Mouse (Mus musculus): ENCODE results near the gene Tcea3. TPM values are rescaled to one million over a fixed set of nuclear protein-coding genes. Genes with fewer than 3 reads are reported as not detected.
A peak's percentile ranks its signal among the peaks of the same experiment; 100 is the strongest.

Tcea3 gene
- polyA plus RNA-seq, 1 experiment, result 57.1 TPM

DNA sequence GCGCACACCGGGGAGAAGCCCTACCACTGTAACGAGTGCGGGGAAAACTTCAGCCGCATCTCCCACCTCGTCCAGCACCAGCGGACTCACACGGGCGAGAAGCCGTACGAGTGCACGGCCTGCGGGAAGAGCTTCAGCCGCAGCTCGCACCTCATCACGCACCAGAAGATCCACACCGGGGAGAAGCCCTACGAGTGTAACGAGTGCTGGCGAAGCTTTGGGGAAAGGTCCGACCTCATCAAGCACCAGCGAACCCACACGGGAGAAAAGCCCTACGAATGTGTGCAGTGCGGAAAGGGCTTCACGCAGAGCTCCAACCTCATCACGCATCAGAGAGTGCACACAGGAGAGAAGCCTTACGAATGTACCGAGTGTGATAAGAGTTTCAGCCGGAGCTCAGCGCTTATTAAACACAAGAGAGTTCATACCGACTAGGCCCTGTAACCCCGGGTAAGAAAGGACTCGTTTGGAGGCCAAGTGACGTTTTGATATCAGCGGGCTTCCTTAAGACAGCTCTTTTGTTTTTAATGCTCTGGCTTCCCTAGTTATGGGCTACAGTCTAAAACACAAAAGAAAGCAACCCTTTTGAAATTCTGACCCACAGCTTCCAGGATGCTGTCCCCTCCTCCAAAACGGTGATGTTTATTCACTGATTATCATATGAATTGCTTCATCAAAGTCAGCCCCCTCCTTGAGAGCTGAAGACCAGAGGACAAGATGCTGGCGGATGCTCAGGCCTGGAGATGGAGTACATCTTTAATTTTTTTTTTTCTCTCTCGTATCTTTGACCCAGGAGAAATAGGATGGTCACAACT is 43.5 kb downstream of the Tcea3 start:
- Histone ChIP-seq H3K9me3 (replicated peaks; ENCODE audit: control insufficient read depth, insufficient read depth, low read length, poor library complexity, severe bottlenecking) (no peaks in the 10 kb centered on the region), H3K4me1 (ENCODE audit: control insufficient read depth, insufficient read depth, low read length) (no peaks in the 10 kb centered on the region), H3K27me3 (ENCODE audit: control insufficient read depth, insufficient read depth, low read length, poor library complexity, severe bottlenecking) (no peaks in the 10 kb centered on the region), H3K27ac (ENCODE audit: insufficient read depth, low read length) (no peak overlapping the region), H3K9ac (ENCODE audit: low read depth, poor library complexity, severe bottlenecking) (peak overlapping the region; percentile 7; the same call in 1 of the 2 replicates), H3K36me3 (ENCODE audit: control insufficient read depth, insufficient read depth, low read length, poor library complexity, severe bottlenecking) (no peaks in the 10 kb centered on the region), H3K4me3 (ENCODE audit: low read depth, low read length) (peak overlapping the region; percentile 39)
- TF ChIP-seq EP300 (IDR thresholded peaks at IDR 0.05; ENCODE audit: insufficient read depth, low read depth, low read length) (no peak), CTCF (IDR thresholded peaks at IDR 0.05; ENCODE audit: low read depth, low read length) (no peak), POLR2A (IDR thresholded peaks at IDR 0.05; ENCODE audit: insufficient read depth, low read length) (no peak)

DNA sequence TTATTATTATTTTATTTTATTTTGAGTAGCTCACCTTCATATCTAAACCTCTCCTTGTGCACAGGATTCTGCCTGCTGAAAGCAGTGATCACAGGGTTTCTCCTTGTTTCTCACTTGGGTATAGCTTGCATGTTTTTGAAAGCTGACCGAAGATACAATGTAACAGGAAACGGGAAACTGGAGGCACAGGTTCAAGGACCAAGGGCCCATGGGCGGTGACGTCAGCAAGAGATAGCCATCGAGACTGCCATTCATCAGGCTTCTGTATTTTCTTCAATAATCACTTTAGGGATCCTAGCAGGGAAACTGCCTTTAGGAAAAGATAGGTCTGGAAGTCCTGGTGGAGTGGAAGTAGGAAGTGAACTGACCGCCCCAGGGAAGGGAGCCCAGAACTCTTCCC is 44.2 kb downstream of the Tcea3 start:
- H3K9ac ChIP-seq (ENCODE audit: low read depth, poor library complexity, severe bottlenecking), result no peak overlapping the region
- H3K36me3 ChIP-seq (ENCODE audit: control insufficient read depth, insufficient read depth, low read length, poor library complexity, severe bottlenecking), result no peaks in the 10 kb centered on the region
- TF ChIP-seq CTCF (IDR thresholded peaks at IDR 0.05; ENCODE audit: low read depth, low read length) (no peak), EP300 (IDR thresholded peaks at IDR 0.05; ENCODE audit: insufficient read depth, low read depth, low read length) (no peak), POLR2A (IDR thresholded peaks at IDR 0.05; ENCODE audit: insufficient read depth, low read length) (no peak)
- H3K27me3 ChIP-seq (ENCODE audit: control insufficient read depth, insufficient read depth, low read length, poor library complexity, severe bottlenecking), result no peaks in the 10 kb centered on the region
- H3K4me1 ChIP-seq (ENCODE audit: control insufficient read depth, insufficient read depth, low read length), result no peaks in the 10 kb centered on the region
- no peak overlapping the region for H3K27ac ChIP-seq (ENCODE audit: insufficient read depth, low read length)
- H3K9me3 ChIP-seq (replicated peaks; ENCODE audit: control insufficient read depth, insufficient read depth, low read length, poor library complexity, severe bottlenecking), result no peaks in the 10 kb centered on the region
- H3K4me3 ChIP-seq (ENCODE audit: low read depth, low read length), result no peak overlapping the region

GRCm38 (mm10) chr4:136295941-136296340 is 48.4 kb downstream of the Tcea3 start:
- H3K4me3 ChIP-seq (ENCODE audit: low read depth, low read length), result no peak overlapping the region
- no peak overlapping the region for H3K27ac ChIP-seq (ENCODE audit: insufficient read depth, low read length)
- H3K9me3 ChIP-seq (replicated peaks; ENCODE audit: control insufficient read depth, insufficient read depth, low read length, poor library complexity, severe bottlenecking), result no peaks in the 10 kb centered on the region
- no peaks in the 10 kb centered on the region for H3K36me3 ChIP-seq (ENCODE audit: control insufficient read depth, insufficient read depth, low read length, poor library complexity, severe bottlenecking)
- TF ChIP-seq POLR2A (IDR thresholded peaks at IDR 0.05; ENCODE audit: insufficient read depth, low read length) (no peak), CTCF (IDR thresholded peaks at IDR 0.05; ENCODE audit: low read depth, low read length) (no peak), EP300 (IDR thresholded peaks at IDR 0.05; ENCODE audit: insufficient read depth, low read depth, low read length) (no peak)
- no peaks in the 10 kb centered on the region for H3K4me1 ChIP-seq (ENCODE audit: control insufficient read depth, insufficient read depth, low read length)
- no peak overlapping the region for H3K9ac ChIP-seq (ENCODE audit: low read depth, poor library complexity, severe bottlenecking)
- H3K27me3 ChIP-seq (ENCODE audit: control insufficient read depth, insufficient read depth, low read length, poor library complexity, severe bottlenecking), result no peaks in the 10 kb centered on the region

GRCm38 (mm10) chr4:136302462-136302861 is 54.9 kb downstream of the Tcea3 start:
- Histone ChIP-seq H3K27ac (ENCODE audit: insufficient read depth, low read length) (no peak overlapping the region), H3K27me3 (ENCODE audit: control insufficient read depth, insufficient read depth, low read length, poor library complexity, severe bottlenecking) (no peaks in the 10 kb centered on the region), H3K9ac (ENCODE audit: low read depth, poor library complexity, severe bottlenecking) (no peak overlapping the region), H3K4me1 (ENCODE audit: control insufficient read depth, insufficient read depth, low read length) (no peaks in the 10 kb centered on the region), H3K36me3 (ENCODE audit: control insufficient read depth, insufficient read depth, low read length, poor library complexity, severe bottlenecking) (no peaks in the 10 kb centered on the region), H3K4me3 (ENCODE audit: low read depth, low read length) (no peak overlapping the region), H3K9me3 (replicated peaks; ENCODE audit: control insufficient read depth, insufficient read depth, low read length, poor library complexity, severe bottlenecking) (no peaks in the 10 kb centered on the region)
- TF ChIP-seq EP300 (IDR thresholded peaks at IDR 0.05; ENCODE audit: insufficient read depth, low read depth, low read length) (no peak), POLR2A (IDR thresholded peaks at IDR 0.05; ENCODE audit: insufficient read depth, low read length) (no peak), CTCF (IDR thresholded peaks at IDR 0.05; ENCODE audit: low read depth, low read length) (no peak)

GRCm38 (mm10) chr4:136304181-136304580 is 56.7 kb downstream of the Tcea3 start:
- Histone ChIP-seq H3K27me3 (ENCODE audit: control insufficient read depth, insufficient read depth, low read length, poor library complexity, severe bottlenecking) (no peaks in the 10 kb centered on the region), H3K36me3 (ENCODE audit: control insufficient read depth, insufficient read depth, low read length, poor library complexity, severe bottlenecking) (no peaks in the 10 kb centered on the region), H3K4me1 (ENCODE audit: control insufficient read depth, insufficient read depth, low read length) (no peaks in the 10 kb centered on the region), H3K9ac (ENCODE audit: low read depth, poor library complexity, severe bottlenecking) (no peak overlapping the region), H3K27ac (ENCODE audit: insufficient read depth, low read length) (no peak overlapping the region), H3K9me3 (replicated peaks; ENCODE audit: control insufficient read depth, insufficient read depth, low read length, poor library complexity, severe bottlenecking) (no peaks in the 10 kb centered on the region), H3K4me3 (ENCODE audit: low read depth, low read length) (no peak overlapping the region)
- TF ChIP-seq EP300 (IDR thresholded peaks at IDR 0.05; ENCODE audit: insufficient read depth, low read depth, low read length), result no peak

DNA sequence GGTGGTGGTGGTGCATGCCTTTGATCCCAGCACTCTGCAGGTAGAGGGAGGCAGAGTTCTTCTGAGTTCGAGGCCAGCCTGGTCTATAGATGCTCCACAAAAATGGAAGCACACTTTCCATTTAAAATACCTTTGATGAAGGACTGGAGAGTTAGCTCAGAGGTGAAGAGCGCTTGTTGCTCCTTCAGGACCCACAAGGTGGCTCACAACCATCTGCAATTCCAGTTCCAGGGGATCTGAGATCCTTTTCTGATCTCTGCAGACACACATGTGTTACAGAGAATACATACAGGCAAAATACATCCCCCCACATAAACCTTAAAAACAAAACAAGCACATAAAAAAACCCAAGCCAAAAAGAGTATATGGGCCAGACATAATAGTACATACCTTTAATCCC is 60.8 kb downstream of the Tcea3 start:
- Histone ChIP-seq H3K27ac (ENCODE audit: insufficient read depth, low read length) (no peak overlapping the region), H3K4me3 (ENCODE audit: low read depth, low read length) (no peak overlapping the region), H3K9ac (ENCODE audit: low read depth, poor library complexity, severe bottlenecking) (no peak overlapping the region), H3K4me1 (ENCODE audit: control insufficient read depth, insufficient read depth, low read length) (no peaks in the 10 kb centered on the region), H3K27me3 (ENCODE audit: control insufficient read depth, insufficient read depth, low read length, poor library complexity, severe bottlenecking) (no peaks in the 10 kb centered on the region), H3K36me3 (ENCODE audit: control insufficient read depth, insufficient read depth, low read length, poor library complexity, severe bottlenecking) (no peaks in the 10 kb centered on the region), H3K9me3 (replicated peaks; ENCODE audit: control insufficient read depth, insufficient read depth, low read length, poor library complexity, severe bottlenecking) (no peaks in the 10 kb centered on the region)
- TF ChIP-seq EP300 (IDR thresholded peaks at IDR 0.05; ENCODE audit: insufficient read depth, low read depth, low read length) (no peak), POLR2A (IDR thresholded peaks at IDR 0.05; ENCODE audit: insufficient read depth, low read length) (no peak), CTCF (IDR thresholded peaks at IDR 0.05; ENCODE audit: low read depth, low read length) (no peak)
